9 mouse cellular contexts compared by ENCODE assay signal in genomic region chr5:143669393-143669792, GRCm38 (mm10). TPM values are rescaled to one million over a fixed set of nuclear protein-coding genes. Genes with fewer than 3 reads are reported as not detected.
DNase-seq lines count a peak whose midpoint lies in the region; ATAC-seq and TF ChIP-seq lines count a peak whose summit lies in the region.
"Had no signal": no experiment of that assay in that cellular context is flagged by ENCODE, and none has a peak within 500 bp of the region (broad histone marks: within the 10 kb centered on the region; RNA-seq: fewer than 3 reads in every experiment).

No protein-coding gene starts in this region.

- ATAC-seq in common myeloid progenitor, adult 5-6 weeks (replicated peaks; ENCODE audit: low read depth, poor library complexity, severe bottlenecking): peak; percentile 29
- peak; percentile 33; the same call in 1 of the 2 replicates for ATAC-seq in liver, embryonic 12.5 days
- ATAC-seq: forebrain, embryonic 13.5 days had no signal

- no peaks in the 10 kb centered on the region for H3K27me3 ChIP-seq in liver, embryonic 12.5 days (replicated peaks)
- H3K27me3 ChIP-seq: forebrain, embryonic 13.5 days had no signal

- H3K9ac ChIP-seq in liver, embryonic 12.5 days: no peak overlapping the region
- H3K9ac ChIP-seq: forebrain, embryonic 13.5 days had no signal

- 0 out of 2 replicates have a peak, but pooled peaks cover 2% of the 10 kb centered on the region for H3K36me3 ChIP-seq in liver, embryonic 12.5 days

- H3K4me1 ChIP-seq in liver, embryonic 12.5 days: peaks cover 84% of the 10 kb centered on the region

- no peak overlapping the region for H3K4me3 ChIP-seq in layer of hippocampus, adult 2 months
- no peak overlapping the region for H3K4me3 ChIP-seq in liver, embryonic 12.5 days
- H3K4me3 ChIP-seq: forebrain, embryonic 13.5 days had no signal

- DNase-seq in layer of hippocampus, adult 2 months (ENCODE audit: low spot score in 2 of 2): no peak
- no peak for DNase-seq in layer of hippocampus, adult 8-10 months (ENCODE audit: low spot score in 2 of 2)
- DNase-seq in NIH3T3 (ENCODE audit: low read depth): peak; percentile 45
- DNase-seq in ovary, postnatal 14 days (ENCODE audit: low spot score): no peak
- no peak for DNase-seq in urinary bladder, postnatal 10 days (ENCODE audit: low spot score)
- no peak for DNase-seq in thymus, adult 18-20 months

- H3K4me2 ChIP-seq in liver, embryonic 12.5 days: no peak overlapping the region
- H3K4me2 ChIP-seq: forebrain, embryonic 13.5 days had no signal

- WGBS in liver, embryonic 12.5 days (ENCODE audit: insufficient replicate concordance): 38% methylated on average over 2 of the region's 2 CpGs

- peak; percentile 49 for TF ChIP-seq CTCF in layer of hippocampus, adult 2 months (conservative IDR thresholded peaks at IDR 0.05)

- H3K27ac ChIP-seq in layer of hippocampus, adult 2 months: peak overlapping the region; percentile 53
- H3K27ac ChIP-seq in liver, embryonic 12.5 days: peak overlapping the region; percentile 57
- H3K27ac ChIP-seq: forebrain, embryonic 13.5 days had no signal

- no peaks in the 10 kb centered on the region for H3K9me3 ChIP-seq in liver, embryonic 12.5 days (replicated peaks)
- H3K9me3 ChIP-seq: forebrain, embryonic 13.5 days had no signal

RNA-seq across cellular contexts. Expression of gene Cyth3, which starts 47.1 kb away (rescaled TPM):
- total RNA-seq in layer of hippocampus, adult 2 months (2021): 10 to 100 TPM; 43.7 to 46.1 TPM
- 10 to 100 TPM; 37.1 to 44.8 (median 39.0) TPM for total RNA-seq in layer of hippocampus, adult 8-10 months (2022)
- total RNA-seq in common myeloid progenitor, adult 5-6 weeks (2017): 33.3 and 36.0 TPM in 2 replicates
- 46.0 and 47.7 TPM in 2 replicates for polyA plus RNA-seq in liver, embryonic 12.5 days (2016; fragmentation: Nextera tagmentation; extraction: Ambion mirVana)
